In genomic region chr11:116704336-116705035, GRCm38 (mm10) we compare ENCODE assay signal across 28 mouse cellular contexts. TPM values are rescaled to one million over a fixed set of nuclear protein-coding genes. Genes with fewer than 3 reads are reported as not detected.
A peak's percentile ranks its signal among the peaks of the same experiment; 100 is the strongest.
DNase-seq lines count a peak whose midpoint lies in the region; ATAC-seq and TF ChIP-seq lines count a peak whose summit lies in the region.
"Had no signal": no experiment of that assay in that cellular context is flagged by ENCODE, and none has a peak within 500 bp of the region (broad histone marks: within the 10 kb centered on the region; RNA-seq: fewer than 3 reads in every experiment).

No protein-coding gene starts in this region.

- H3K4me2 ChIP-seq in forebrain, embryonic 11.5 days (ENCODE audit: low read depth, low read length, severe bottlenecking): no peak overlapping the region
- H3K4me2 ChIP-seq in forebrain, embryonic 12.5 days: no peak overlapping the region
- H3K4me2 ChIP-seq: embryonic facial prominence, embryonic 13.5 days; limb, embryonic 15.5 days; neural tube, embryonic 13.5 days had no signal

- WGBS in forebrain, embryonic 11.5 days: 89% methylated on average over 8 of the region's 8 CpGs
- 93% methylated on average over 8 of the region's 8 CpGs for WGBS in forebrain, embryonic 12.5 days

- no peak overlapping the region for H3K4me3 ChIP-seq in forebrain, embryonic 11.5 days (ENCODE audit: low read depth, low read length)
- no peak overlapping the region for H3K4me3 ChIP-seq in forebrain, embryonic 12.5 days (replicated peaks)
- peak overlapping the region; percentile 63 for H3K4me3 ChIP-seq in testis, adult 2 months (ENCODE audit: control insufficient read depth, low read depth, low read length)
- H3K4me3 ChIP-seq: embryonic facial prominence, embryonic 13.5 days; erythroblast, embryonic 14.5 days; left cerebral cortex, adult 2 months; limb, embryonic 15.5 days; midbrain, embryonic 10.5 days; myocyte; neural tube, embryonic 13.5 days had no signal

- no peak for TF ChIP-seq CTCF in testis, adult 2 months (IDR thresholded peaks at IDR 0.05; ENCODE audit: control insufficient read depth, insufficient read depth, insufficient replicate concordance, low read depth, low read length)

- H3K27ac ChIP-seq in forebrain, embryonic 11.5 days (ENCODE audit: low read depth, low read length): no peak overlapping the region
- no peak overlapping the region for H3K27ac ChIP-seq in forebrain, embryonic 12.5 days
- H3K27ac ChIP-seq in testis, adult 2 months (ENCODE audit: control insufficient read depth, insufficient read depth, low read depth, low read length): peak overlapping the region; percentile 57
- H3K27ac ChIP-seq: embryonic facial prominence, embryonic 13.5 days; hindbrain, postnatal 0 days; left cerebral cortex, adult 2 months; limb, embryonic 15.5 days; liver, embryonic 14.5 days; midbrain, embryonic 10.5 days; neural tube, embryonic 13.5 days had no signal

- H3K9me3 ChIP-seq in forebrain, embryonic 11.5 days (ENCODE audit: control insufficient read depth, low read length): no peaks in the 10 kb centered on the region
- H3K9me3 ChIP-seq in forebrain, embryonic 12.5 days: no peaks in the 10 kb centered on the region
- H3K9me3 ChIP-seq: embryonic facial prominence, embryonic 13.5 days; G1E; limb, embryonic 15.5 days; midbrain, embryonic 10.5 days; neural tube, embryonic 13.5 days had no signal

- no peaks in the 10 kb centered on the region for H3K36me3 ChIP-seq in forebrain, embryonic 11.5 days (ENCODE audit: control insufficient read depth, insufficient read depth, low read length)
- no peaks in the 10 kb centered on the region for H3K36me3 ChIP-seq in forebrain, embryonic 12.5 days (replicated peaks)
- H3K36me3 ChIP-seq in testis, adult 2 months (ENCODE audit: control insufficient read depth, insufficient read depth, low read length): no peaks in the 10 kb centered on the region
- H3K36me3 ChIP-seq: embryonic facial prominence, embryonic 13.5 days; G1E; limb, embryonic 15.5 days; midbrain, embryonic 10.5 days; neural tube, embryonic 13.5 days had no signal

- DNase-seq in forebrain, embryonic 11.5 days (ENCODE audit: low spot score): peak; percentile 35
- DNase-seq in kidney, postnatal 10 days: peak; percentile 4
- no peak for DNase-seq in kidney, postnatal 4 days
- DNase-seq in testis, postnatal 14 days (ENCODE audit: low spot score): no peak
- no peak for DNase-seq in retina, embryonic 14.5 days (ENCODE audit: low spot score)
- DNase-seq in frontal cortex, adult 2 months (ENCODE audit: extremely low spot score in 1 of 2, low spot score in 1 of 2): no peak
- DNase-seq: adrenal gland, adult 8-10 months; cerebellum, adult 18-20 months; cerebellum, postnatal 25 days; gastrocnemius, postnatal 10 days; left cerebral cortex, postnatal 4 days had no signal

- TF ChIP-seq POLR2A in testis, adult 2 months (IDR thresholded peaks at IDR 0.05; ENCODE audit: control insufficient read depth, low read depth, low read length): no peak

- H3K27me3 ChIP-seq in forebrain, embryonic 11.5 days (ENCODE audit: control insufficient read depth, insufficient read depth, low read length): no peaks in the 10 kb centered on the region
- no peaks in the 10 kb centered on the region for H3K27me3 ChIP-seq in forebrain, embryonic 12.5 days
- no peaks in the 10 kb centered on the region for H3K27me3 ChIP-seq in testis, adult 2 months (ENCODE audit: control insufficient read depth, insufficient read depth, low read length)
- H3K27me3 ChIP-seq: embryonic facial prominence, embryonic 13.5 days; limb, embryonic 15.5 days; neural tube, embryonic 13.5 days; Patski had no signal

- ATAC-seq in forebrain, embryonic 11.5 days (replicated peaks; ENCODE audit: low FRiP score): no peak
- ATAC-seq in forebrain, embryonic 12.5 days (ENCODE audit: low FRiP score): no peak
- ATAC-seq: activated CD4-positive, CD25-positive, alpha-beta regulatory T cell, adult 4 months; forebrain, embryonic 14.5 days; hindbrain, postnatal 0 days; intestine, embryonic 16.5 days; midbrain, embryonic 16.5 days; Patski had no signal

- no peaks in the 10 kb centered on the region for H3K4me1 ChIP-seq in forebrain, embryonic 11.5 days (replicated peaks; ENCODE audit: control insufficient read depth, insufficient read depth, low read length)
- H3K4me1 ChIP-seq in forebrain, embryonic 12.5 days: no peaks in the 10 kb centered on the region
- H3K4me1 ChIP-seq in testis, adult 2 months (ENCODE audit: control insufficient read depth, insufficient read depth, low read length): peaks cover 2% of the 10 kb centered on the region; the same call in 1 of the 2 replicates
- H3K4me1 ChIP-seq: embryonic facial prominence, embryonic 13.5 days; midbrain, embryonic 10.5 days; neural tube, embryonic 13.5 days had no signal

- H3K9ac ChIP-seq in forebrain, embryonic 11.5 days (ENCODE audit: low read length): no peak overlapping the region
- H3K9ac ChIP-seq in forebrain, embryonic 12.5 days: no peak overlapping the region
- H3K9ac ChIP-seq: embryonic facial prominence, embryonic 13.5 days; limb, embryonic 15.5 days; liver, embryonic 14.5 days; neural tube, embryonic 13.5 days had no signal

RNA-seq across cellular contexts. Expression of gene Cygb, which starts 50.4 kb away (rescaled TPM):
- polyA plus RNA-seq in forebrain, embryonic 11.5 days (2014; fragmentation: Nextera tagmentation; extraction: Ambion mirVana): 1.7 TPM in 2 replicates
- 4.2 and 4.3 TPM in 2 replicates for polyA plus RNA-seq in forebrain, embryonic 12.5 days (2016; fragmentation: Nextera tagmentation; extraction: Ambion mirVana)
- 3.7 and 5.5 TPM in 2 replicates for polyA plus RNA-seq in testis, adult 2 months (2012; rRNA removed)
- 55.3 and 57.6 TPM in 2 replicates for polyA plus RNA-seq in frontal cortex, adult 2 months (2012; rRNA removed)
- polyA plus RNA-seq: activated CD4-positive, CD25-positive, alpha-beta regulatory T cell, adult 4 months had no signal

RNA-seq across cellular contexts. Expression of gene Prcd, which starts 51.2 kb away (rescaled TPM):
- polyA plus RNA-seq in forebrain, embryonic 11.5 days (2014; fragmentation: Nextera tagmentation; extraction: Ambion mirVana): 0.23 and 0.67 TPM in 2 replicates
- polyA plus RNA-seq in forebrain, embryonic 12.5 days (2016; fragmentation: Nextera tagmentation; extraction: Ambion mirVana): 0.76 and 1.3 TPM in 2 replicates
- polyA plus RNA-seq in testis, adult 2 months (2012; rRNA removed): 7.8 and 8.4 TPM in 2 replicates
- 5.7 and 6.4 TPM in 2 replicates for polyA plus RNA-seq in frontal cortex, adult 2 months (2012; rRNA removed)
- polyA plus RNA-seq: activated CD4-positive, CD25-positive, alpha-beta regulatory T cell, adult 4 months; erythroblast, embryonic 14.5 days had no signal

Comparison
In these comparisons a context has a peak if more than half of its experiments do, and no peak if none do; other contexts are left out.
1. DNase-seq: peak in forebrain, embryonic 11.5 days (single experiment) and kidney, postnatal 10 days (single experiment); none in kidney, postnatal 4 days (0 of 2), testis, postnatal 14 days (single experiment), retina, embryonic 14.5 days (single experiment) and frontal cortex, adult 2 months (0 of 2).